Mouse (Mus musculus) cerebellum, postnatal 36 days (tissue): ENCODE measurements at regions not wholly inside any gene's neighbourhood (a gene's known extent, or its start where the extent isn't known, plus 50 kb on each side); places are given as distances from the start of the nearest gene placed in this dataset.

Source experiments
- DNase-seq, 2 experiments: peaks; one replicate each; pipeline ENCODE4 v3.0.0; 2021 to 2022; ENCODE audit warnings: mixed read lengths in 2 of 2

- DNase-seq = peak; percentile 3 to 7
Observed at GRCm38 (mm10) chr1:27169278-27169677, 482.0 kb upstream of the 4931408C20Rik start.
